Comparison of ENCODE assay signal across 7 mouse cellular contexts in genomic region chr17:36866719-36867527, GRCm38 (mm10). TPM values are rescaled to one million over a fixed set of nuclear protein-coding genes. Genes with fewer than 3 reads are reported as not detected.
DNase-seq lines count a peak whose midpoint lies in the region; ATAC-seq and TF ChIP-seq lines count a peak whose summit lies in the region.

Gene Trim15, minus strand, starts transcription at chr17:36867210.

- H3K27ac ChIP-seq in intestine, embryonic 14.5 days (ENCODE audit: low read depth) = no peak within 1 kb of the TSS
- H3K27ac ChIP-seq in gastrocnemius, adult 2 months = no peak within 1 kb of the TSS

- no peaks in the 10 kb centered on the region for H3K9me3 ChIP-seq in intestine, embryonic 14.5 days (ENCODE audit: control insufficient read depth, low read length)

- peak; percentile 7 for DNase-seq in Muller cell, postnatal 12 days (ENCODE audit: inconsistent ontology term)
- peak; percentile 65 for DNase-seq in intestine, embryonic 14.5 days (ENCODE audit: low spot score)
- peak; percentile 20 for DNase-seq in lung, postnatal 36 days
- DNase-seq in gastrocnemius, adult 2 months = no peak
- DNase-seq in gastrocnemius, postnatal 10 days = no peak
- DNase-seq in cerebellum, postnatal 4 days (ENCODE audit: low spot score in 2 of 2) = no peak

- no peak within 1 kb of the TSS for H3K4me3 ChIP-seq in intestine, embryonic 14.5 days (ENCODE audit: low read depth, low read length)
- no peak within 1 kb of the TSS; the same call in 1 of the 2 replicates for H3K4me3 ChIP-seq in gastrocnemius, adult 2 months

- 0 out of 2 replicates have a peak, but pooled peaks have one; percentile 15 for ATAC-seq in common myeloid progenitor, adult 5-6 weeks (replicated peaks; ENCODE audit: low read depth, poor library complexity, severe bottlenecking)
- ATAC-seq in intestine, embryonic 14.5 days (replicated peaks; ENCODE audit: low FRiP score, low TSS enrichment, low read depth) = peak; percentile 89

- peak within 1 kb of the TSS; percentile 49 for H3K4me2 ChIP-seq in intestine, embryonic 14.5 days (ENCODE audit: low read length)

- H3K36me3 ChIP-seq in intestine, embryonic 14.5 days (ENCODE audit: control insufficient read depth, insufficient read depth, low read length) = no peaks in the 10 kb centered on the region

- WGBS in intestine, embryonic 14.5 days = 11% methylated on average over 29 of the region's 29 CpGs

- no peak for TF ChIP-seq CTCF in gastrocnemius, adult 2 months (IDR thresholded peaks at IDR 0.05)

- peaks cover 17% of the 10 kb centered on the region for H3K27me3 ChIP-seq in intestine, embryonic 14.5 days (replicated peaks; ENCODE audit: control insufficient read depth, insufficient read depth, low read length)

- H3K9ac ChIP-seq in intestine, embryonic 14.5 days (ENCODE audit: low read length) = no peak within 1 kb of the TSS; the same call in 1 of the 2 replicates

- intact Hi-C loops in gastrocnemius, adult 2 months (cut with DNase I) = no loop called here

- H3K4me1 ChIP-seq in intestine, embryonic 14.5 days (replicated peaks; ENCODE audit: control insufficient read depth, insufficient read depth, low read length) = 0 out of 2 replicates have a peak, but pooled peaks cover 5% of the 10 kb centered on the region

RNA-seq across cellular contexts. Expression of gene Trim15, which starts in this region (rescaled TPM):
- total RNA-seq in common myeloid progenitor, adult 5-6 weeks (2017) = 0.18 TPM in 1 of 2 replicates, not detected in the other
- polyA plus RNA-seq in intestine, embryonic 14.5 days (2014; fragmentation: Nextera tagmentation; extraction: Ambion mirVana) = 1.2 and 1.3 TPM in 2 replicates
- not detected for total RNA-seq in gastrocnemius, adult 2 months (2021)
- not detected for total RNA-seq in gastrocnemius, postnatal 10 days (2021)

Comparison
In these comparisons a context has a peak if more than half of its experiments do, and no peak if none do; other contexts are left out.
1. Peak in ATAC-seq in common myeloid progenitor, adult 5-6 weeks; RNA of the gene not detected or under 1 TPM.
2. DNase-seq: peak in Muller cell, postnatal 12 days (single experiment), intestine, embryonic 14.5 days (single experiment) and lung, postnatal 36 days (single experiment); none in gastrocnemius, adult 2 months (single experiment), gastrocnemius, postnatal 10 days (single experiment) and cerebellum, postnatal 4 days (0 of 2).